Mouse (Mus musculus) intestine, embryonic 14.5 days (tissue): ENCODE results near the gene Gm13272. TPM values are rescaled to one million over a fixed set of nuclear protein-coding genes. Genes with fewer than 3 reads are reported as not detected.
"Not testable (repeated sequence)": the region's sequence is repeated elsewhere in the genome, so short reads cannot be mapped to it uniquely, and the experiment has no call there.

ENCODE experiments used
- ATAC-seq: fragments of 200-750 bp; cut with Nextera tagmentation; replicated peaks from 2 replicates; pipeline ENCODE4 v1.8.0; 2017; ENCODE audit warnings: low read depth, moderate number of reproducible peaks, moderate TSS enrichment, moderate library complexity; ENCODE audit not compliant: low FRiP score, low TSS enrichment
- DNase-seq: peaks from one replicate; pipeline ENCODE4 v3.0.0-alpha.2; 2018; ENCODE audit warnings: low spot score
- H3K27ac ChIP-seq: fragments of 300-500 bp; sonication (generic); 2 replicates; pipeline ENCODE4 v1.5.1; 2014; ENCODE audit warnings: low read depth, mild to moderate bottlenecking, control low read depth
- H3K27me3 ChIP-seq: fragments of 300-500 bp; sonication (generic); replicated peaks from 2 replicates; pipeline ENCODE4 v1.6.1; 2014; ENCODE audit warnings: low read length, control low read depth; ENCODE audit not compliant: control insufficient read depth, insufficient read depth
- H3K36me3 ChIP-seq: fragments of 300-500 bp; sonication (generic); 2 replicates; pipeline ENCODE4 v1.6.1; 2014; ENCODE audit warnings: low read length, control low read depth; ENCODE audit not compliant: control insufficient read depth, insufficient read depth
- H3K4me1 ChIP-seq: fragments of 300-500 bp; sonication (generic); replicated peaks from 2 replicates; pipeline ENCODE4 v1.6.1; 2014; ENCODE audit warnings: low read length, control low read depth, mixed read lengths; ENCODE audit not compliant: control insufficient read depth, insufficient read depth
- H3K4me2 ChIP-seq: fragments of 300-500 bp; sonication (generic); 2 replicates; pipeline ENCODE4 v1.6.1; 2014; ENCODE audit warnings: low read length
- H3K4me3 ChIP-seq: fragments of 300-500 bp; sonication (generic); 2 replicates; pipeline ENCODE4 v1.5.1; 2014; ENCODE audit warnings: low read depth, low read length, control low read depth, mixed read lengths
- H3K9ac ChIP-seq: fragments of 300-500 bp; sonication (generic); 2 replicates; pipeline ENCODE4 v1.6.1; 2014; ENCODE audit warnings: mild to moderate bottlenecking, low read length
- H3K9me3 ChIP-seq: fragments of 300-500 bp; sonication (generic); 2 replicates; pipeline ENCODE4 v1.6.1; 2016; ENCODE audit warnings: low read length, control low read depth; ENCODE audit not compliant: control insufficient read depth
- WGBS: fragments of 180-500 bp; shearing (Covaris S2); extraction: QIAGEN DNeasy Blood & Tissue Kit; methylation state at CpG from one replicate; pipeline ENCODE4 v1.1.7; 2014; 5-methylcytosine and 5-hydroxymethylcytosine counted together
- polyA plus RNA-seq: library from polyadenylated mRNA; unstranded; fragments of >200 nt; fragmentation: Nextera tagmentation; extraction: Ambion mirVana; gene quantifications from 2 replicates; pipeline ENCODE4 v1.2.1, GENCODE M21; 2014

Gm13272 gene
- polyA plus RNA-seq, 1 experiment from 2014 or later, result 0.23 TPM

DNA sequence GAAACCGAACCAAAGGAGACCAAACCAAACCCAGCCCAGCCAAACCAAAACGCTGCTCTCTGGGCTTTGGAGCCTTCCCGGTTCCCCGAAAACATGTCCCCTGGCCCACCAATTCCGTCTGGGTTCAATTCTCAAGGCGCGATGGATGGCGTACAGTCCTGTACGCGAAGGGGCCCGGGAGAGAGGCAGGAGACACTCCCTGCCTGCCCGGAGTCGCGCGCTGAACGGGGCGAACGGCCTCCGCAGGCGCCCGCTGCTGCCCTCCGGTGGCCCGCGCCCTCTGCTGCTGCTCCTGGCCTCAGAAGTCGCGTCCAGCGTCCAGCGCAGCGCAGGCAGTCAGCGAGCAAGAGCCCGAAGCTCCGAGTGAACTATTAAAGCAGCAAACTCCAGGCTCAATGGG lies 6.1 kb upstream of the Gm13272 start, which contains the start of gene Gm13290:
Gene Gm13290 (plus strand): TSS at position 301 of the 400 bp plus-strand sequence.
- not testable (repeated sequence) for H3K9ac ChIP-seq, H3K36me3 ChIP-seq, H3K27ac ChIP-seq, H3K4me3 ChIP-seq, H3K4me2 ChIP-seq, H3K4me1 ChIP-seq, DNase-seq, H3K27me3 ChIP-seq, ATAC-seq, H3K9me3 ChIP-seq
- no CpG with 5 or more reads among the region's 32 CpGs for WGBS

DNA sequence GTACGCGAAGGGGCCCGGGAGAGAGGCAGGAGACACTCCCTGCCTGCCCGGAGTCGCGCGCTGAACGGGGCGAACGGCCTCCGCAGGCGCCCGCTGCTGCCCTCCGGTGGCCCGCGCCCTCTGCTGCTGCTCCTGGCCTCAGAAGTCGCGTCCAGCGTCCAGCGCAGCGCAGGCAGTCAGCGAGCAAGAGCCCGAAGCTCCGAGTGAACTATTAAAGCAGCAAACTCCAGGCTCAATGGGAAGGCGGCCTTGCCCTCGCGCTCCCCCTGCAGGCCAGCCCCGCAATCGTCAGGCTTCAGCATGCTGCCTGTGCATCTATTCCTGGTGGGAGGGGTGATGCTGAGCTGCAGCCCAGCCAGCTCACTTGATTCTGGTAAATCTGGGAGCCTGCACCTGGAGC lies 3.0 kb upstream of the Gm13272 start, which contains the start of gene Gm13289:
Gene Gm13289 (plus strand): TSS at position 301 of the 400 bp plus-strand sequence.
- not testable (repeated sequence) for H3K4me2 ChIP-seq, H3K4me1 ChIP-seq, H3K36me3 ChIP-seq, H3K4me3 ChIP-seq, H3K9me3 ChIP-seq, H3K27me3 ChIP-seq, H3K9ac ChIP-seq, ATAC-seq, H3K27ac ChIP-seq, DNase-seq
- no CpG with 5 or more reads among the region's 29 CpGs for WGBS

DNA sequence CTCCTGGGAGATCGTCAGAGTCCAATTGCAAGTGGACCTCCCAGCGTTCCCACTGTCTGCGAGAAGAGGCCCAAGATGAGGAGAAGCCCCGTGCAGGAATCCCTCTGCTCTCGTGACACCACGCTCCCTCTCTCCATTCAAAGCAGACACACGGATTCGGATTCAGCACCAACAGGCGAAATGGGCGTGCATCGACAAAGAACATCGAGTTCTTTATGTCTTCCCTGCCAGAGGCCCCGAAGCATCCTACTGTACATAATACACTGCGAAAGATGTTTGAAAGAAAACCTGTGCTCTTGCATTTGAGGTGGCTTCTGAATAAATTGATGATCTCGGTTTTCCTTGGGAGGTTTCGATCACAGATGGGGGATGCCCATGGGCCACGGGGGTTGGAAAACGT lies 670 bp downstream of the Gm13272 start:
- H3K4me2 ChIP-seq, H3K4me3 ChIP-seq, H3K4me1 ChIP-seq, H3K27ac ChIP-seq, ATAC-seq, H3K27me3 ChIP-seq, DNase-seq, H3K9ac ChIP-seq, H3K9me3 ChIP-seq, H3K36me3 ChIP-seq: not testable (repeated sequence)
- WGBS, result 49% methylated on average over 15 of the region's 18 CpGs

DNA sequence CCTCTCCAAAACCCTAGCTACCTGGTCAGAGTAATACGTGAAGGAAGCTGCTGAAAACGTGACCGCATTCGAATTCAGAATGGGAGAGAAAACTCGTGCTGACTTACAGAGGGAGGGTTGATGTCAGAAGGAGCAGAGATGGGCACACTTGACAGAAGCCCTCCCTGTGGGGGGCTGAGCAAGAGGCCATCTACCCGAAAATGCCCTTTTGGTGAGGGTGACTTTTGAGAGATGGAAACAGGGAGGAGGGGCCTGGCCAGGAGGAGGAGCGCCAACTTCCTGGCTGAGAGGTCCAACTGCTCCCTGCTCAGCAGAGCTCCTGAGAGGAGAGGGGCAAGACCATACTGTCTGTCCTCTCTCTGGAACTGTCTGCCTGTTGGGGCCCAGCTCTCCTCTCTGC lies 2.2 kb downstream of the Gm13272 start, which contains the start of gene Ifnz:
Gene Ifnz (plus strand): TSS at position 301 of the 400 bp plus-strand sequence.
- not testable (repeated sequence) for ATAC-seq
- peak within 1 kb of the TSS; percentile 29; the same call in 1 of the 2 replicates for H3K4me2 ChIP-seq

DNA sequence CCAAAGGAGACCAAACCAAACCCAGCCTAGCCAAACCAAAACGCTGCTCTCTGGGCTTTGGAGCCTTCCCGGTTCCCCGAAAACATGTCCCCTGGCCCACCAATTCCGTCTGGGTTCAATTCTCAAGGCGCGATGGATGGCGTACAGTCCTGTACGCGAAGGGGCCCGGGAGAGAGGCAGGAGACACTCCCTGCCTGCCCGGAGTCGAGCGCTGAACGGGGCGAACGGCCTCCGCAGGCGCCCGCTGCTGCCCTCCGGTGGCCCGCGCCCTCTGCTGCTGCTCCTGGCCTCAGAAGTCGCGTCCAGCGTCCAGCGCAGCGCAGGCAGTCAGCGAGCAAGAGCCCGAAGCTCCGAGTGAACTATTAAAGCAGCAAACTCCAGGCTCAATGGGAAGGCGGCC lies 2.7 kb downstream of the Gm13272 start:
- peak overlapping the region; percentile 29; the same call in 1 of the 2 replicates for H3K4me2 ChIP-seq
- H3K27me3 ChIP-seq, H3K36me3 ChIP-seq, H3K4me3 ChIP-seq, H3K4me1 ChIP-seq, H3K9me3 ChIP-seq, H3K27ac ChIP-seq, ATAC-seq, DNase-seq, H3K9ac ChIP-seq: not testable (repeated sequence)
- WGBS, result 0% methylated on average over 3 of the region's 31 CpGs

More for the DNA sequence above, 2.2 kb downstream of the Gm13272 start, which contains the start of gene Ifnz:
- not testable (repeated sequence) for H3K36me3 ChIP-seq, H3K9ac ChIP-seq, H3K27me3 ChIP-seq, H3K4me3 ChIP-seq, H3K27ac ChIP-seq, DNase-seq, H3K9me3 ChIP-seq, H3K4me1 ChIP-seq
- WGBS, result 36% methylated on average over 3 of the region's 7 CpGs

DNA sequence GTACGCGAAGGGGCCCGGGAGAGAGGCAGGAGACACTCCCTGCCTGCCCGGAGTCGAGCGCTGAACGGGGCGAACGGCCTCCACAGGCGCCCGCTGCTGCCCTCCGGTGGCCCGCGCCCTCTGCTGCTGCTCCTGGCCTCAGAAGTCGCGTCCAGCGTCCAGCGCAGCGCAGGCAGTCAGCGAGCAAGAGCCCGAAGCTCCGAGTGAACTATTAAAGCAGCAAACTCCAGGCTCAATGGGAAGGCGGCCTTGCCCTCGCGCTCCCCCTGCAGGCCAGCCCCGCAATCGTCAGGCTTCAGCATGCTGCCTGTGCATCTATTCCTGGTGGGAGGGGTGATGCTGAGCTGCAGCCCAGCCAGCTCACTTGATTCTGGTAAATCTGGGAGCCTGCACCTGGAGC lies 5.8 kb downstream of the Gm13272 start, which contains the start of gene Gm13276:
Gene Gm13276 (plus strand): TSS at position 301 of the 400 bp plus-strand sequence.
- H3K4me1 ChIP-seq, H3K4me3 ChIP-seq, H3K4me2 ChIP-seq, H3K9ac ChIP-seq, DNase-seq, ATAC-seq, H3K27ac ChIP-seq, H3K36me3 ChIP-seq, H3K27me3 ChIP-seq, H3K9me3 ChIP-seq: not testable (repeated sequence)
- no CpG with 5 or more reads among the region's 27 CpGs for WGBS

DNA sequence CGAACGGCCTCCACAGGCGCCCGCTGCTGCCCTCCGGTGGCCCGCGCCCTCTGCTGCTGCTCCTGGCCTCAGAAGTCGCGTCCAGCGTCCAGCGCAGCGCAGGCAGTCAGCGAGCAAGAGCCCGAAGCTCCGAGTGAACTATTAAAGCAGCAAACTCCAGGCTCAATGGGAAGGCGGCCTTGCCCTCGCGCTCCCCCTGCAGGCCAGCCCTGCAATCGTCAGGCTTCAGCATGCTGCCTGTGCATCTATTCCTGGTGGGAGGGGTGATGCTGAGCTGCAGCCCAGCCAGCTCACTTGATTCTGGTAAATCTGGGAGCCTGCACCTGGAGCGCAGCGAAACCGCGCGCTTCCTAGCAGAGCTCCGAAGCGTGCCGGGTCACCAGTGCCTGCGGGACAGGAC lies 8.8 kb downstream of the Gm13272 start, which contains the start of gene Gm13277:
Gene Gm13277 (plus strand): TSS at position 231 of the 400 bp plus-strand sequence.
- H3K9ac ChIP-seq, H3K36me3 ChIP-seq, H3K27ac ChIP-seq, H3K4me3 ChIP-seq, DNase-seq, H3K27me3 ChIP-seq, H3K9me3 ChIP-seq, H3K4me1 ChIP-seq, ATAC-seq, H3K4me2 ChIP-seq: not testable (repeated sequence)
- WGBS, result 0% methylated on average over 3 of the region's 28 CpGs

DNA sequence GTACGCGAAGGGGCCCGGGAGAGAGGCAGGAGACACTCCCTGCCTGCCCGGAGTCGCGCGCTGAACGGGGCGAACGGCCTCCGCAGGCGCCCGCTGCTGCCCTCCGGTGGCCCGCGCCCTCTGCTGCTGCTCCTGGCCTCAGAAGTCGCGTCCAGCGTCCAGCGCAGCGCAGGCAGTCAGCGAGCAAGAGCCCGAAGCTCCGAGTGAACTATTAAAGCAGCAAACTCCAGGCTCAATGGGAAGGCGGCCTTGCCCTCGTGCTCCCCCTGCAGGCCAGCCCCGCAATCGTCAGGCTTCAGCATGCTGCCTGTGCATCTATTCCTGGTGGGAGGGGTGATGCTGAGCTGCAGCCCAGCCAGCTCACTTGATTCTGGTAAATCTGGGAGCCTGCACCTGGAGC lies 11.6 kb downstream of the Gm13272 start, which contains the start of gene Gm13278:
Gene Gm13278 (plus strand): TSS at position 301 of the 400 bp plus-strand sequence.
- not testable (repeated sequence) for ATAC-seq
- no CpG with 5 or more reads among the region's 28 CpGs for WGBS

More for the DNA sequence above, 11.6 kb downstream of the Gm13272 start, which contains the start of gene Gm13278:
- H3K27ac ChIP-seq, H3K9me3 ChIP-seq, H3K36me3 ChIP-seq, H3K4me3 ChIP-seq, H3K27me3 ChIP-seq, DNase-seq, H3K9ac ChIP-seq, H3K4me1 ChIP-seq, H3K4me2 ChIP-seq: not testable (repeated sequence)
